Mouse (Mus musculus) heart, embryonic 16.5 days (tissue): ENCODE measurements at regions not wholly inside any gene's neighbourhood (a gene's known extent, or its start where the extent isn't known, plus 50 kb on each side); places are given as distances from the start of the nearest gene placed in this dataset.

Source experiments
- ATAC-seq: fragments of 200-750 bp; cut with Nextera tagmentation; replicated peaks from 2 replicates; pipeline ENCODE4 v1.8.0; 2017; ENCODE audit warnings: moderate number of reproducible peaks; ENCODE audit not compliant: insufficient read depth, low FRiP score; ENCODE audit errors: extremely low read depth
- H3K27ac ChIP-seq: fragments of 300-500 bp; sonication (generic); 2 replicates; pipeline ENCODE4 v1.5.1; 2014; ENCODE audit warnings: mild to moderate bottlenecking, low read length, control low read depth, moderate library complexity
- H3K27me3 ChIP-seq: fragments of 300-500 bp; sonication (generic); 2 replicates; pipeline ENCODE4 v1.6.1; 2014; ENCODE audit warnings: low read length, mixed read lengths; ENCODE audit not compliant: control insufficient read depth, insufficient read depth
- H3K36me3 ChIP-seq: fragments of 300-500 bp; sonication (generic); 2 replicates; pipeline ENCODE4 v1.6.1; 2014; ENCODE audit not compliant: control insufficient read depth, insufficient read depth
- H3K4me1 ChIP-seq: fragments of 300-500 bp; sonication (generic); 2 replicates; pipeline ENCODE4 v1.6.1; 2014; ENCODE audit warnings: low read length, mixed read lengths; ENCODE audit not compliant: control insufficient read depth, insufficient read depth
- H3K4me2 ChIP-seq: fragments of 300-500 bp; sonication (generic); 2 replicates; pipeline ENCODE4 v1.6.1; 2014; ENCODE audit warnings: low read depth, mild to moderate bottlenecking, control low read depth, low read length
- H3K4me3 ChIP-seq: fragments of 300-500 bp; sonication (generic); 2 replicates; pipeline ENCODE4 v1.5.1; 2014; ENCODE audit warnings: mild to moderate bottlenecking, control low read depth, low read length
- H3K9ac ChIP-seq: fragments of 300-500 bp; sonication (generic); 2 replicates; pipeline ENCODE4 v1.6.1; 2014; ENCODE audit warnings: low read length, control low read depth
- H3K9me3 ChIP-seq: fragments of 300-500 bp; sonication (generic); replicated peaks from 2 replicates; pipeline ENCODE4 v1.6.1; 2016; ENCODE audit warnings: low read length; ENCODE audit not compliant: control insufficient read depth
- WGBS: fragments of 180-500 bp; shearing (Covaris S2); extraction: QIAGEN DNeasy Blood & Tissue Kit; methylation state at CpG from one replicate; pipeline ENCODE4 v1.1.7; 2014; 5-methylcytosine and 5-hydroxymethylcytosine counted together

- Histone ChIP-seq H3K4me1 (no peaks in the 10 kb centered on the region), H3K4me2 (no peak overlapping the region), H3K27me3 (no peaks in the 10 kb centered on the region), H3K27ac (no peak overlapping the region), H3K4me3 (no peak overlapping the region), H3K9me3 (no peaks in the 10 kb centered on the region), H3K9ac (no peak overlapping the region), H3K36me3 (no peaks in the 10 kb centered on the region)
- no peak for ATAC-seq
- WGBS, result 76% methylated on average over 13 of the region's 13 CpGs
Measured at GRCm38 (mm10) chr2:161416218-161416927, 307.5 kb upstream of the Chd6 start.

- Histone ChIP-seq H3K36me3 (no peaks in the 10 kb centered on the region), H3K9ac (no peak overlapping the region), H3K9me3 (no peaks in the 10 kb centered on the region), H3K4me1 (no peaks in the 10 kb centered on the region), H3K27ac (no peak overlapping the region), H3K27me3 (no peaks in the 10 kb centered on the region), H3K4me3 (no peak overlapping the region), H3K4me2 (no peak overlapping the region)
- no peak for ATAC-seq
- WGBS, result 83% methylated on average over 1 of the region's 1 CpGs
Measured at GRCm38 (mm10) chr2:161408306-161408705, 299.4 kb upstream of the Chd6 start.

- Histone ChIP-seq H3K4me3 (no peak overlapping the region), H3K9ac (no peak overlapping the region), H3K27me3 (no peaks in the 10 kb centered on the region), H3K4me1 (no peaks in the 10 kb centered on the region), H3K9me3 (no peaks in the 10 kb centered on the region), H3K36me3 (no peaks in the 10 kb centered on the region), H3K27ac (no peak overlapping the region), H3K4me2 (no peak overlapping the region)
- WGBS, result 22% methylated on average over 1 of the region's 1 CpGs
- ATAC-seq, result no peak
Measured at GRCm38 (mm10) chr2:161405847-161406384, 297.0 kb upstream of the Chd6 start.

GRCm38 (mm10) chr2:161398061-161398460 lies 289.2 kb upstream of the Chd6 start:
- Histone ChIP-seq H3K27me3 (no peaks in the 10 kb centered on the region), H3K27ac (no peak overlapping the region), H3K4me1 (no peaks in the 10 kb centered on the region), H3K9ac (no peak overlapping the region), H3K36me3 (no peaks in the 10 kb centered on the region), H3K4me3 (no peak overlapping the region), H3K9me3 (no peaks in the 10 kb centered on the region), H3K4me2 (no peak overlapping the region)
- ATAC-seq, result no peak
- WGBS, result 89% methylated on average over 3 of the region's 3 CpGs

GRCm38 (mm10) chr2:161390954-161391690 lies 282.2 kb upstream of the Chd6 start:
- Histone ChIP-seq H3K4me1 (no peaks in the 10 kb centered on the region), H3K27me3 (no peaks in the 10 kb centered on the region), H3K9ac (no peak overlapping the region), H3K4me3 (no peak overlapping the region), H3K36me3 (no peaks in the 10 kb centered on the region), H3K4me2 (no peak overlapping the region), H3K27ac (no peak overlapping the region), H3K9me3 (no peaks in the 10 kb centered on the region)
- ATAC-seq, result no peak
- WGBS, result 76% methylated on average over 15 of the region's 15 CpGs

GRCm38 (mm10) chr2:161389318-161389835 lies 280.5 kb upstream of the Chd6 start:
- Histone ChIP-seq H3K4me2 (no peak overlapping the region), H3K27me3 (no peaks in the 10 kb centered on the region), H3K4me1 (no peaks in the 10 kb centered on the region), H3K4me3 (no peak overlapping the region), H3K9me3 (no peaks in the 10 kb centered on the region), H3K36me3 (no peaks in the 10 kb centered on the region), H3K9ac (no peak overlapping the region), H3K27ac (no peak overlapping the region)
- WGBS, result 74% methylated on average over 5 of the region's 5 CpGs
- no peak for ATAC-seq

- Histone ChIP-seq H3K36me3 (no peaks in the 10 kb centered on the region), H3K9ac (no peak overlapping the region), H3K27ac (no peak overlapping the region), H3K4me1 (no peaks in the 10 kb centered on the region), H3K9me3 (no peaks in the 10 kb centered on the region), H3K27me3 (no peaks in the 10 kb centered on the region), H3K4me3 (no peak overlapping the region), H3K4me2 (no peak overlapping the region)
- no peak for ATAC-seq
- 72% methylated on average over 6 of the region's 6 CpGs for WGBS
Measured at GRCm38 (mm10) chr2:161387054-161387453, 278.2 kb upstream of the Chd6 start.

- H3K4me3 ChIP-seq, result no peak overlapping the region
- H3K9me3 ChIP-seq, result no peaks in the 10 kb centered on the region
- no peaks in the 10 kb centered on the region for H3K27me3 ChIP-seq
- no peaks in the 10 kb centered on the region for H3K36me3 ChIP-seq
- no peaks in the 10 kb centered on the region for H3K4me1 ChIP-seq
- no peak for ATAC-seq
- no peak overlapping the region for H3K27ac ChIP-seq
- H3K4me2 ChIP-seq, result no peak overlapping the region
- 65% methylated on average over 3 of the region's 3 CpGs for WGBS
- H3K9ac ChIP-seq, result no peak overlapping the region
Measured at GRCm38 (mm10) chr2:161382411-161382810, 273.5 kb upstream of the Chd6 start.

GRCm38 (mm10) chr2:161378313-161378712 lies 269.4 kb upstream of the Chd6 start:
- WGBS, result 81% methylated on average over 4 of the region's 4 CpGs

More at GRCm38 (mm10) chr2:161378313-161378712, 269.4 kb upstream of the Chd6 start:
- Histone ChIP-seq H3K4me2 (no peak overlapping the region), H3K36me3 (no peaks in the 10 kb centered on the region), H3K4me3 (no peak overlapping the region), H3K9me3 (no peaks in the 10 kb centered on the region), H3K27ac (no peak overlapping the region), H3K27me3 (no peaks in the 10 kb centered on the region), H3K4me1 (no peaks in the 10 kb centered on the region), H3K9ac (no peak overlapping the region)
- ATAC-seq, result no peak
